ENCODE assay signal across 16 mouse cellular contexts in the genomic region with DNA sequence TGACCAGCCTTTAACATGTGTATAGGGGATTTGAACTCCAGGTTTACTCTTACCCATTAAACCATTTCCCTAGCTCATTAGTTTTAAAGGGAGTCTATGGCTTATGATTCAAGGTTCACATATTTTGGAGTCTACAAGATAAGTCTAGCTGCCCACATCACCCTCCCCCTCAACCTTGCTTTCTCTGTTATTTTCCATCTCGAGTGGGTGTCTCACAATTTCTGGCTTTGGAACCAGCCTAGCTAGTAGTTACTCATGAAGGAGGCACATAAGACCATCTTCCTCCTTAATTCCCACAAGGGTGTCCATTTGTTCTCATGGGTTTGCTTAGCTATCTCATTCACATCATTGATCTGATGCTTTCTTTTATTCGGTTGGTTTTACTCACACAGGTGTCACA.
"Had no signal": no experiment of that assay in that cellular context is flagged by ENCODE, and none has a peak within 500 bp of the region (broad histone marks: within the 10 kb centered on the region; RNA-seq: fewer than 3 reads in every experiment).

No protein-coding gene starts in this region.

- H3K27ac ChIP-seq: neural tube, embryonic 13.5 days; neural tube, embryonic 15.5 days; stomach, embryonic 15.5 days; stomach, postnatal 0 days had no signal

- DNase-seq: retina, postnatal 1 day; right cerebral cortex, adult 18-20 months; right cerebral cortex, postnatal 14 days; right cerebral cortex, postnatal 25 days; right cerebral cortex, postnatal 4 days; spleen, adult 18-20 months; thymus, adult 18-20 months; thymus, adult 2 months; thymus, postnatal 14 days; thymus, postnatal 25 days; thymus, postnatal 36 days; thymus, postnatal 4 days had no signal

- H3K4me3 ChIP-seq: neural tube, embryonic 13.5 days; neural tube, embryonic 15.5 days; stomach, embryonic 15.5 days had no signal
